Mouse (Mus musculus): Measurements from ENCODE around the gene B3galnt1. TPM values are rescaled to one million over a fixed set of nuclear protein-coding genes. Genes with fewer than 3 reads are reported as not detected.

The B3galnt1 gene
- 1 to 10 TPM; 2.8 to 3.2 TPM for total RNA-seq (2021)
- long read RNA-seq, experiment 1, partial matches to known transcripts: 0 of 5 reads
- long read RNA-seq, experiment 1, other reads (novel, unspliced or antisense): 1 of 5 reads
- long read RNA-seq, experiment 2, partial matches to known transcripts: 0 of 1 reads
- long read RNA-seq, experiment 2, other reads (novel, unspliced or antisense): 1 of 1 reads

DNA sequence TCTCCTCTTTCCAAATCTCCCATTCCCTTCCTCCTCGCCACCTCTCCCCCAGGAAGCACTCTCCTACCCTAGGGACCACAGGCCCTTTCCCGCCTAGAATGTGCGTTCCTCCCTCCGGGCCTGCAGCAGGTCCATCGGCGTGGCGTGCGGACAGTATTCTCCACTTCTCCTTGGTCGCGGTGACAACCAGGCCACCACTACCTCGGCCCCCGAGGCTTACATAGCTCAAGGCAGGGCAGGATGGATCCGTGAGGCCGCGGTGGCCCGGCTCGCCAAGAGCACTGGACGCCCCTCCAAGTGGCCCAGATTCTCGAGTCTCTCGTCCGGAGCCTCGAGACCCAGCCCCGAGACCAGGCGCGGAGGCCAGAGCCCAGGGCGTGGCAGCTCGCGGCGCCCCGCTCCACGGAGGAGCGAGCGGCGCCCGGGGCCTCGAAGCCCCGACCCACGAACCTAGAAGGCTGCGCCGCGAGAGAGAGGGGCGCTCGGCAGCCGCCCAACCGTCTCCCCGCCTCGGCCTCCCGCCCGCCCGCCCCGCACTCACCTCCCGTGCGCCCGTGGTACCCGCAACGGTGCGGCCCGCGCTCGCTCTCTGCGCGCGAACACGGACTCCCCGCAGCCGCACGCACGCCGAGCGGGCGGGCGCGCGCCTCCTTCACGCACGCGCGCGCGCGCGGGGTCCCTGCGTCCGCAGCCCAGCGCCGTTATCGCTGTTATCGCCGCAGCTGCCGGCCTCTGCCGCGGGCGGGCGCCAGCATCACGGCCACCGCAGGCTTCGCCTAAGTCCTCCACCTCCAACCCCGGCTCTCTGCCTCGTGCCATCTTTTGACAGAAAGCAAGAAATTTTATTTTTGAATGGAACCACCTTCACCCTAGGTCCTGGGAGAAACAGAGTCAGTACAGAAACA lies at the start of gene B3galnt1:
Gene B3galnt1 (minus strand): TSS at position 700 of the 905 bp plus-strand sequence.
- DNase-seq: peak; percentile 63 to 65
- intact Hi-C loops (cut with DNase I): loop anchor here (2.0 kb wide), 1 partner anchor 104 kb away; no protein-coding TSS in a partner anchor

DNA sequence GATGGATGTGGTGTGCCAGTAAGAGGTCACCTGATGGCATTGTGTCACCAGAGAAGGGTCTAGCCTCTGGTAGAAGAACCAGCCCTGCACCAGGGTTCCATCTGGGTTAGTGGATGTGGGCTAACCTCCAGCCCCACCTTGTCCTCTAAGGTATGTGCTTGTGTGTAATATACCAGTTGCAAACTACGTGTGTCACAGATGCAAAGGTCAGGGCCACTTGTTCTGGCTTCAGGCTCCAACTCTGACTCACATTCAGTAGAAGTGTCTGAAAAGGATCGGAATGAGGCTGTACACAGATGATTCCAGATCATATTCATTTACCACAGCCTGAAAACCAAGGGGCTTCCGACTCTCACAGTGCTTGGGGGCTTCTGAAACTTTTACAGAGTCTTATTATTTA lies 35.8 kb upstream of the B3galnt1 start:
- intact Hi-C loops (cut with DNase I): no loop called here
- DNase-seq: no peak

DNA sequence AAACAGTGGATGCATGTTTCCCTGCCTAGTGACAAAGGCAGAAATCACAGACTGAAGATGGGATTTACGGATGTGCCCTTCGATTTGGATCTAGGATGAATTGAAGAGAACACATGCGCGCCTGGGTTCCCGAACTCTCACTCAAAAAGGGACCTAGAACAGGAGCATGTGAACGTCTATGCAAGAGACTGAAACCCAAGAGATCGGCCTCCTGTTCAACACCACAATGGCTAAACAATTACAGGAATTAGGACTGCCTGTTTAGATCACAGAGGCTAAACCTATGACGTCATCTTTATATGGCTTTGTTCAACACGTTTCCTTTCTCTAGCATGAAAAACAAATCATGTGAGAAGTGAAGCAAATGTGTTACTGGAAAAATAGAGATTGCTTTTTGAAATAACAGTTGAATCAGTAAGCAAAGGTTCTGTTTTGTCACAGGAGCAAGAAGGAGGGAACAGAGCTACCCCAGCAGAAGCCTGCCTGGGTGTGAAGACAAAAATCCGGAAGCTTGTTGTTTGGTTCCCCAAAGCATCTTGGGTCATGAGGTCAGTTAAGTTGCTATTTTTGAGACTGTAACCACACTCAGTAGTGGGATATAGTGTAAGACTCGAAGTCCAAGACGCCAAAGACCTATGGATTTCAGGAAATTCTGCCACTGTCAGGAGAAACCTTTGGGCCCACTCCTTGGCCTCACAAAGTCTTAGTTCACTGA lies 35.1 kb upstream of the B3galnt1 start:
- intact Hi-C loops (cut with DNase I): no loop called here
- DNase-seq: no peak

DNA sequence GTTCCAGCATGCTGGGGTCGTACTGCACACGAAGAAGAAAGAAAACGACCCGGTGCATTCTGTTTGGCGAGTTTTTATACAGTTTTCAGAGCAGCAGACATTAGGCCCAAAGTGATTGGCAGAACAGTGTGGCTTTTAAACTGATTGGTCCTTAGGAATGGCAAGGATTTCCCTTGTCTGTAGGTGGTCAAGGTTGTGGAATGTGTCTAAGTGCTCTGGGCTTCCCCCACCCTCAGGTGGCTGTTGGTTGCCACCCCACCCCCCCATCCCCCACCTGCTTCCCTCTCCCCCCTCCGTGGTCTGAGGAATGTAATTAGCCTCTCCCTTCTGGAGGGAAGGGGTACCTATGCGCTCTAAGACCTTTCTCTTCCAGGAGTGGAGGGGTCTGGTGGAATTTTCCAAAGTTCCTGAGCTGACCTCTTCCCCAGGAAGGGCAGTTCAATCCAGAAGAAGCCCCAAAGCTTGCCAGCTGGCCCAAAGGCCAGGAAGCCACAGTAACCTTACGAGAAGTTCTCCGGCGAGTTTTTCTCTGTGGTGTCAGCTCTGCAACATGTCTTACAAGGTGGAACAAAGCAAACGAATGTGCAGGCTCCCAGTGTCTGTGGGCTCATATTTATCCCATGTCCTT lies 28.3 kb upstream of the B3galnt1 start:
- DNase-seq: peak in 1 of 2 experiments; percentile 4
- intact Hi-C loops (cut with DNase I): no loop called here

DNA sequence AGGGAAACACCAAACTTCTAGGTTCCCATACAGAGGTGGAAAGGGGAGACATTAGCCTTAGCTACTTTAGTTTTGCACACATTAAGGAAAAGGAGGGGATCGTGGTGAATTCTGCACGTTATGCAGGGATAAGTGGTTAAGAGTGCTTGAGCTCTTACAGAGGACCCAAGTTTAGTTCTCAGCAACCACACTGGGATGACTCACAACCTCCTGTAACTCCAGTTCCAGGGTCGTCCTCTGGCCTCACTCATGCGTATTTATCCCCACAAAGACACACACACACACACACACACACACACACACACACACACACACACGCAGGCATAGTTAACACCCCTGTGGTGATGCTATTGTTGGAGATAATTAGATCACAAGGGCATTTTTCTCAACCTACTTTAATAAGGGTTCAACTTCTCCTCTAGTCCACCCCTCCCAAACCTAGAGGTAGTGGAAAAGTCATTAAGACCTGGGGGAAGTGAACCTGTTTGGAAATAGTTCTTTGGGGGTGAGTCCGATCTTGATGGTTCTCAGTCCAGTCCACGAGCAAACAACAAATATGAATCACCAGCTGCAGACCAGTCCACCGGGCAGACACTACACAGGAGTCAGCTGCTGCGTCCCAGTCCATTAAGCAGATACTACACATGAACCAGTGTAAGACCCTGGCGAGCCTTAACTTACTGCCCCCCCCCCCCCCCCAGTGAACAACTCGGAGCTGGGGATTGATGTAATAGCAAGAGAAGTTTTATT lies 27.6 kb upstream of the B3galnt1 start:
- intact Hi-C loops (cut with DNase I): no loop called here
- no peak for DNase-seq

DNA sequence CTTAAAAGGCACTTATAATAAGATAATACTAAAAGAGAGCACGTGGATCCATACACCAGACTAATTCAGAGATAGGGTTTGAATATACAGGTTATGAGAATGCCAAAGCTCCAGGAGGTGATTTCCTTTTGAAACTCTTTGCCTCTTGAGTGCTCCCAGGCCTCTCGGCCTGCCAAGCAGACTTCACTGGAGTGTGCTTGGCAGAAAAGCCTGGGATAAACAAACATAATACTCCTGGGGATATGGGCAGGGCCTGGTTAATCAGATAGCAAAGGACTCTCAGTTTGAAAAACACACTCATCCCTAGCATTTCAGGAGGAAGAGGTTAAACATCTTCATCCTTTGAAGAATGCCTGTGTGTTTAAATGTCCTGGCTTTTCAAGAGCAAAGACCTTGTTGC lies 25.4 kb upstream of the B3galnt1 start:
- no peak for DNase-seq
- intact Hi-C loops (cut with DNase I): no loop called here

DNA sequence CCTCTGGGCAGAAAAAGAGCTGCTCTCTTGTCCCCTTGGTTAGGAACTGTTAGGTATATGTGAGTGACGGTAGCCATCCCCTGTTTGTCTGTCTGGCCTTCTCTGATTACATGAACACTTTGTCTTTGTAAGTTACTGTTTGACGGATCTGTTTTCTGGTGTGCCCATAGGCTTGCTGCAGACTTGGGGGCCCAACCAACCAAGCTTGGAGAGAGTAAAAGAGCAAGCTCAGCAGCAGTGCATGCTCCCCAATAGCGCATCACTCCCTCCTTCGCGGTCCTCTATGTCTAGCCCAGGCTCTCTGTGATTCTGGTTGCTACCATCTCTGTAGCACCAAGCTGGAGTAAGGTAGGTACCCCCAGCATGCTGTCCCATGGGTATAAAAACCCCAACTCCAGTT lies 9.1 kb upstream of the B3galnt1 start:
- intact Hi-C loops (cut with DNase I): no loop called here
- DNase-seq: no peak

DNA sequence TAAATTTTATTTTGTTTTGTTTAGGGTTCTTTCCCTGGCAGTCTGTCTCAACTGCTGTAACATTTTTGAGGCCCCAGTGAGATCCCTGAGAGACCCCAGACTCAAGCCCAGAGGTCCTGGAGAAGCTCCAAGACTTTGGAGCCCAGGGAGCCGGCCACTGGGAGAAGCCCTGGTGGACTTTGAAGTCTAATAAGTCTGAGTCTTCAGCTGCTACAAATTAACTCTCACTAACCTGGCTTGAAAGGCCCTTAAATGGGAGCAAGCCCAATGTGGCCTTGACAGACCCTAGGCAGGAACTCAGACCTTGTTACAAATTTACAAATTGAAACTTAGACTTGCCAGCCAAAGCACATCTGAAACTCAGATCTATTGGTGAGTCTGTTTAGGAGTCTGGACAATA lies 8.7 kb upstream of the B3galnt1 start:
- intact Hi-C loops (cut with DNase I): no loop called here
- no peak for DNase-seq

DNA sequence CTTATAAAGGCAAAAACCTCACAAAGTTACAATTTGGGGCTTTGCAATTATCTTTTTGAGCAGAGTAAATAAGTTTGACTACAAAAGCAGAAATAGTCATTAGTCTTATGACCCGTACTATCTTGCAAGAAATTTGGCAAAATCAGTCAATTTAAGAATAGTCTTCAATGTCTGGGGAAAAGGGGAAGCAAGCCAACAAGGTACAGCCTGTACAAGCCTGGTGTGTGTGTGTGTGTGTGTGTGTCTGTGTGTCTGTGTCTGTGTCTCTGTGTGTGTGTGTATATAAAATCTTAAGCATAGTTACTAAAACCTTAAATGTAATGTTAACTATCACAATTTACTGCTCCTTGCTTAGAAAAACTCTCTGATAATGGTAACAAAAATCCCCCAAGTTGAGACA lies 8.2 kb upstream of the B3galnt1 start:
- intact Hi-C loops (cut with DNase I): no loop called here

DNA sequence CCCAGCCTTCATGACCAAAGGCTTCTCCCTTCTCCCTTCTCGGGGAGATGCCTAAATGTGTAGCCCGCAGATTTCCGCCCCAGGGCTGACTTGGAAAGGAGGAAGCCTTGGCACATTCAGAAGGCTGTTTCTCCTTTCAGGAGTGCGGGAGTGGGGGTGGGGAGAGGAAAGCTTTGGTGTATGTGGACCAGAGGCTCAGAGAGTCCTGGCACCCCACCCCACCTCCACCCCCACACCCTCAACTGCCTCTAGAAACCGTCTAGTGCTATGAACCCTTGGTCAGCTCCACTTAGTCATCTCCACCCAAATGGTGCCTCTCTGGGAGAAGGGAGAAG lies 373 bp upstream of the B3galnt1 start:
- intact Hi-C loops (cut with DNase I): loop anchor here (2.0 kb wide), 1 partner anchor 104 kb away; no protein-coding TSS in a partner anchor
- no peak for DNase-seq

More for the DNA sequence above, 8.2 kb upstream of the B3galnt1 start:
- DNase-seq: no peak

DNA sequence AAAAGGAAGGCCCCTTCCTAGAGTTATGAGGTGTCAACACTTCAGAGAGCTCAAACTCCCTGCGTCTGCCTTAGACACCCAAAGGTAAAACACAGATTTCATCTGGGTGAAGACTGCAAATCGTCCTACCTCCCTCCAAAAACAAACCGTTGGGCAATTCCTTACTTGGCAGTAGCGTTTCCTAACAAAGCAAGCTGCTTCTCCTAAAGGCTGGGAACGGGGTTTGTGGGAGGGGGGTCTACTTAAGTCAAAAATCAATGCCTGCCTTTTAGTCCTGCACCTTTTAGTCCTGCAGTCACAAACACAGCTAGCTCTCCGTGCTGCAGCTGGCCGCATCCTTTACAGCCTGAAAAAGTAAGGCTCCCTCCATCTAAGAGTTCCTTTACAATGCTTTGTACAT lies 944 bp downstream of the B3galnt1 start:
- no peak for DNase-seq
- intact Hi-C loops (cut with DNase I): loop anchor here (2.0 kb wide), 1 partner anchor 105 kb away; no protein-coding TSS in a partner anchor

DNA sequence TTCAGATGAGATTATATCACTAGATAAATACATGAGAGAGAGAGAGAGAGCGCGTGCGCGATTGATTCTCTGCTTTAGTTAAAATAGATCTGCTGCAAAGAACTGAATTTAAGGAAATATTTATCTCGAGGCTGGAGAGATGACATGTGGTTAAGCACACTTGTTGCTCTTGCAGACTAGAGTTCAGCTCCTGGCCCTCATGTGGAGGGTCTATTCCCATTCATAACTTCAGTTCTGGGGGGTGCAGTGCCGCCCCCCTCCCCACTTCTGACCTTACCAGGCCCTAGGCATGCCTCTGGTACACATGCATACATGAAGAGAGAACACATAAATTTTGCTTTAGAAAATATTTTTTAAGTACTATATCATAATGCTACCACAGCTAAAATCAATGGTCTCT lies 1.5 kb downstream of the B3galnt1 start:
- intact Hi-C loops (cut with DNase I): no loop called here

DNA sequence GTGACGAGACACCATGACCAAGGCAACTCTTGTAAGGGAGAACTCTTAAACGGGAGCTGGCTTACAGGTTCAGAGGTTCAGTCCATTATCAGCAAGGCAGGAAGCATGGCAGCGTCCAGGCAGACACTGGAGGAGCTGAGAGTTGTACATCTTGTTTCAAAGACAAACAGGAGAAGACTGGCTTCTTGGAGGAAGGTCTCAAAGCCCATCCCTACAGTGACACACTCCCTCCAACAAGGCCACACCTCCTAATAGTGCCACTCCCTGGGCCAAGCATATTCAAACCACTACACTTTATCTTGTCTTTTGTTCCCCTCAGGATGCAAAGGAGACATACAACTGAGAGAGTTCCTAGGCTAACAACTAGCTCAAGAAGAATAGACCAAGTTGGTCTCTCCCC lies 2.6 kb downstream of the B3galnt1 start:
- DNase-seq: no peak

More for the DNA sequence above, 1.5 kb downstream of the B3galnt1 start:
- DNase-seq: no peak

DNA sequence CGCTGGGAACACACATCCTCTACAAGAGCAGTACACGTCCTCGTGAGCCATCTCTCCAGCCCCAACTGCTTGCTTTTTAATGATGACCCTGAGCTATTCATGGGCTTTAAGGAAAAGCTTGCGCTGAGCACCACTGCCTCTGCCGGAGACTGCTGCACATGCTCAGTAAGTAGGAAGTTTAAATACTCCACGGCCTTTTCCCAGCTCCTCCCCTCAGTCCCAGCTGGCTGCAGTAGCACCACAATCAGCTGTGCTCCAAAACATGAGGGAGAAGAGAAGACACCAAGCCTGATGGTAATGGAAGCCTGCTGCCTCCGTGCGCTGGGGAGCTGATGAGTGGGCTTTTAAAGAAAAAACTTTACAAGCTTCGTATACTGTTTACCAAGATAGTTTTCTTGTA lies 4.7 kb downstream of the B3galnt1 start:
- DNase-seq: no peak
- intact Hi-C loops (cut with DNase I): no loop called here

More for the DNA sequence above, 2.6 kb downstream of the B3galnt1 start:
- intact Hi-C loops (cut with DNase I): no loop called here

DNA sequence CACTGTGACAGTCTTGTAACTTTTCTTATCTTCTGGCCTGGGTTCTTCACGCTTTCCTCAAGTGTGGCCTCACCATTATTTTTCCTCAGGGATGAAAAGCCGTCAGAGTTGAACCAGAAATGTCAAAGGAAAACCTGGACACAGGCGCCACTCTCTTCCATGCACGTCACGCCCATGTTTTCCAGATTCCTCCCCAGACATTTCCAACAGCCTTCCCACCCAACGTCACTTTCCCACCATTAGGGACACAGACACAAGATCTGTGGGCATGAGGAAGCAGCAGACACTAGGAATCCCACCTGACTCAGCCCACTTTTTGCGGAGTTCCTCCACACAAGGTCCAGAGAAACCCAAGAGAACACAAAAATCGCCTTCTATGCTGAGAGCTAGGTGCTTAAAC lies 5.3 kb downstream of the B3galnt1 start:
- DNase-seq: no peak
- intact Hi-C loops (cut with DNase I): no loop called here

DNA sequence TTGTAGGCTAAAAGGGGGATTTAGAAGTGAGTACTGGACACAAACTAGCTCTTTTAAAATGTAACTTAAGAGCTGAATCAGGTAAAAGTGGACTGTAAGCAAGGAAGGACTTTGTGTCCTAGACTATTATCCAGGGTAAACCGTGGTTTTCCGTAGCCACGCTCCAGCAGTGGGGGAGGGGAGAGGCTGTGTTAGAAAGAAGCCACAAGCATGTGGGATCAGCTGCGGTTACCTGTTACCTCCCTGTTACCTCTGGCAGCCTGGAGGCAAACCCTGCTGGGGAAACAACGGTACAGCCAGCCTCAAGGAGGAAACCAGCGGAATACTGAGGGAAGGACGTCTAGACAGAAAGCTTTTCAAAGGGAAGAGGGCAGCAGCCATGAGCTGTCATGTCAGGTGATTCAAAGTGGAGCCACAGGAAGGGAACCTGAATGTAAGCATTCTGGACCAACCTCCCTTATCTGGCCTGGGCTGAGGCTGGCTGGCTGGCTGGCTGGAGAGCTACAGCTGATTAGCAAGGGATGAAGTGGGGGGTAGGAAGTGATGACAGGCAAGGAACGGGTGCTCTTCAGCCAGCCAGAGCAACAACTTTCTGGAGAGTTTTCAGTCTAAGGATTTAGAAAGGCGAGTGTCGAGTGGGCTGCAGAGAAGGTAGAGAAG lies 10.5 kb downstream of the B3galnt1 start:
- intact Hi-C loops (cut with DNase I): no loop called here
- no peak for DNase-seq

DNA sequence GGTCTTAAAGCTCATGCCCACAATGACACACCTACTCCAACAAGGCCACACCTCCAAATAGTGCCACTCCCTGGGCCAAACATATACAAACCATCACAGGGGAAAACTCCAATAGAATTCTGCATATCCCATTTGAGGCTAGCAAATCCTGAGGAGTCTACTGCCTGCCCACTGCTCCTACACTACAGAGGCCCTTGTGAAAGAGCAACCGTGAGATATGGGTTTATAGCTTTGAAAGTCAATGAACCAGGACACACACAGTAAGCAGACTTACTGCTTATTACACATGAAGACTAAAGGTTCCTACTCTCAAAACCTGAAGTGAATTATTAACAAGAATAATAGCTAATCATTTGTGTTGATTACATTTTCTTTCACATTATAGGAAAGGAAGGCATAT lies 15.0 kb downstream of the B3galnt1 start:
- no peak for DNase-seq
- intact Hi-C loops (cut with DNase I): no loop called here

DNA sequence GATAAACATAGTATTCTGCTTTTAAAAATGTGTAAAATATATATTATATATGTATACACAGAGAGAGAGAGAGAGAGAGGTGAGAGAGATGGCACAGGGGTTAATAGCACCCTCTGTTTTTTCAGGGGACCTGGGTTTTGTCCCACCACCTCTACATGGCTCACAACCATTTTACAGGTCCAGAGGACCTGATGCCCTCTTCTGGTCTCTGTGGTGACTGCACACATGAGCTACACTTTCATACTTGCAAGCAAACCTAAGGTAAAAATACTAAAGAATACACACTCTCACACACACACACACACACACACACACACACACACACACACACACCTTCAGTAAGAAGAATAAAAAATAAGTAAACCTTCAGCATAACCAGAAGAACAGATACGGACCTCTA lies 20.0 kb downstream of the B3galnt1 start:
- intact Hi-C loops (cut with DNase I): no loop called here
- no peak for DNase-seq

DNA sequence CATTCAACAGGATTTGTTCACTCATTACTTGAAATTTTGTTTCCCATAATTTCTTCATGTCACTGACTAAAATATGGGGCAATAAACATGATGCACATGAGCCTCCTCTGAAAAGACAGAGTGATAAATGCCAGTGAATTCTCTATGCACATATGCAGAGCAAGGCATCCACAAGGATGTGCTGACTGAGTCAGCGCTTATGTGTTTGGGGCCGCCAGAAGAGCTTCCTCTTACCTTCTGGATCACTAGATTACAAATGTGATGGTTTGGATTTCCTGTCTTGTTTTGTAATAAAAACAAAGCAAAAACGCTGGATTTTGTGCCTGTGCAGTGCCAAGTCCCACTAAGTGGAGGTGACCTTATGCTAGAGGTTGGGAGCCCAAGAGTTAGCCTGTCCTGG lies 22.0 kb downstream of the B3galnt1 start:
- intact Hi-C loops (cut with DNase I): no loop called here
- DNase-seq: no peak

DNA sequence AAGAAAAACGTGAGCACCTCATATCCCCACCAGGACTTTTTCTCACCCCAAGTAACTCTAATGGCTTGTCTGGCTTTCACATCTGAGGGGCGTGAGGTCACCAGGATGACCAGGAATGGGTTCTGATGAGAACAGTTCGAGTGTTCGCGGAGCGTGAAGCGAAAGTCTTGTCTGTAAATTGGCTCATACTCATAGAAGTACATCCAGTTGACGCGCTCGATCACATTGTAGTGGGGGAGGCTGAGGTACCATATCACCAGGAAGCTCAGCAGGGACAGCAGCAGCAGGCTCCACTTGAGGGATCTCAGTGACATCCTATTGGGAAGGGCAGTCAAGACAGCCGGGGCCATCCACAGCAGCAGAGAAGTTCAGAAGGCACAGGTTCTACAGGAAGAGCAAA lies 23.2 kb downstream of the B3galnt1 start:
- no peak for DNase-seq
- intact Hi-C loops (cut with DNase I): no loop called here

Data from heart, postnatal 14 days (tissue).